Mouse (Mus musculus) lung, embryonic 14.5 days (tissue): ENCODE measurements around the gene Rtn1. TPM values are rescaled to one million over a fixed set of nuclear protein-coding genes. Genes with fewer than 3 reads are reported as not detected.

Source experiments
- ATAC-seq: fragments of 200-750 bp; cut with Nextera tagmentation; 2 replicates; pipeline ENCODE4 v1.8.0; 2017; ENCODE audit warnings: mild to moderate bottlenecking, moderate TSS enrichment, moderate library complexity; ENCODE audit not compliant: insufficient read depth
- DNase-seq: peaks from one replicate; pipeline ENCODE4 v3.0.0-alpha.2; 2015
- H3K27ac ChIP-seq: fragments of 300-500 bp; sonication (generic); 2 replicates; pipeline ENCODE4 v1.5.1; 2014; ENCODE audit warnings: low read depth, mild to moderate bottlenecking, moderate library complexity
- H3K27me3 ChIP-seq: fragments of 300-500 bp; sonication (generic); 2 replicates; pipeline ENCODE4 v1.6.1; 2014; ENCODE audit warnings: low read length, control low read depth; ENCODE audit not compliant: insufficient read depth
- H3K36me3 ChIP-seq: fragments of 300-500 bp; sonication (generic); 2 replicates; pipeline ENCODE4 v1.6.1; 2014; ENCODE audit warnings: control low read depth; ENCODE audit not compliant: insufficient read depth
- H3K4me1 ChIP-seq: fragments of 300-500 bp; sonication (generic); 2 replicates; pipeline ENCODE4 v1.6.1; 2014; ENCODE audit warnings: antibody characterized with exemption, control low read depth; ENCODE audit not compliant: insufficient read depth
- H3K4me2 ChIP-seq: fragments of 300-500 bp; sonication (generic); 2 replicates; pipeline ENCODE4 v1.6.1; 2014; ENCODE audit warnings: mild to moderate bottlenecking
- H3K4me3 ChIP-seq: fragments of 300-500 bp; sonication (generic); 2 replicates; pipeline ENCODE4 v1.5.1; 2014; ENCODE audit warnings: low read depth, low read length
- H3K9ac ChIP-seq: fragments of 300-500 bp; sonication (generic); 2 replicates; pipeline ENCODE4 v1.6.1; 2014
- H3K9me3 ChIP-seq: fragments of 300-500 bp; sonication (generic); 2 replicates; pipeline ENCODE4 v1.6.1; 2016; ENCODE audit warnings: low read depth, low read length, control low read depth
- CTCF ChIP-seq: IDR thresholded peaks from 2 replicates; pipeline ENCODE4 v1.5.1; 2016; ENCODE audit warnings: antibody characterized with exemption, low read depth
- WGBS: fragments of 180-500 bp; shearing (Covaris S2); extraction: QIAGEN DNeasy Blood & Tissue Kit; methylation state at CpG from one replicate; pipeline ENCODE4 v1.1.7; 2014; 5-methylcytosine and 5-hydroxymethylcytosine counted together
- polyA plus RNA-seq: library from polyadenylated mRNA; unstranded; fragments of >200 nt; fragmentation: Nextera tagmentation; extraction: Ambion mirVana; gene quantifications from 2 replicates; pipeline ENCODE4 v1.2.1, GENCODE M21; 2014

The Rtn1 gene
- polyA plus RNA-seq, 1 experiment from 2014 or later = 9.4 TPM

DNA sequence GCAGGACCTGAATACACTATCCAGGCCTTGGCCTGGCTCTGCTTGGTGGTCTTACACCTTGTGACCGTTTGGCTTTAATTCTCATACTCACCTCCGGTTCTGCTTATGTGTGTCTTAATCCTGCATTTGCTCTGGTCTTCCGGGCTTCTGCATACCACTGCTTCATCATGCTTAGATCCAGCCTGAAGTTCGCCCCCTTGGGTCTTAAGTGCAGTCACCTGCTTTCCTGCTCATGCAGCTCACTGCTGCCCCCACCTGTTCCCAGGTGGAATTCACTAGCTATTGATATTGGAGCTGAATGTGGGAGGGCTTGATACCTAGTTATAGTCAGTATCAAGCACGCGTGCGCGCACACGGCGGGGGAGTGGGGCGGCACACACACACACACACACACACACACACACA lies 18.9 kb upstream of the Rtn1 start:
- 19% methylated on average over 11 of the region's 11 CpGs for WGBS
- ATAC-seq = peak; percentile 41; the same call in 1 of the 2 replicates

DNA sequence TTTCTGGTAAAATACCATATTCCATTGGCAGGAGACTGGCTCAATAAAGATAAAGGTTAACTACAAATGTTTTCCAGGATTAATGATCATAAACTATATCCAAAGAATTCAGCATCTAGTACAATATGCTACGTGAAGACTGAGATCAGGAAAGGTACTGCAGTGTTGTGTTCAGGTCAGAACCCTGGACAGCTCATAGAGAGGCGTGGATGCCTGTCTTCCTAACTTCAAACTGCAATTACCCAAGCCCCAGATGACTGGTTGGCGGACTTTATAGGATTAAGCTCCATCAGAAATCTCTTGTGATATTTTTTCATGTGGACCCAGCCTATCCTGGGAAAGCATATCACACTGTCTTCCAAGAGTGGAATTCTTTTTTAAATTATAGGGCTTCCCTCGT lies 13.8 kb upstream of the Rtn1 start:
- ATAC-seq = no peak
- 38% methylated on average over 4 of the region's 4 CpGs for WGBS
- Histone ChIP-seq H3K4me1 (no peaks in the 10 kb centered on the region), H3K4me3 (no peak overlapping the region), H3K27me3 (no peaks in the 10 kb centered on the region), H3K27ac (no peak overlapping the region), H3K4me2 (no peak overlapping the region), H3K9me3 (no peaks in the 10 kb centered on the region), H3K36me3 (no peaks in the 10 kb centered on the region), H3K9ac (no peak overlapping the region)
- DNase-seq = peak; percentile 78
- TF ChIP-seq CTCF = no peak

More for the DNA sequence above, 18.9 kb upstream of the Rtn1 start:
- peak; percentile 84 for DNase-seq
- no peaks in the 10 kb centered on the region for H3K27me3 ChIP-seq
- H3K4me1 ChIP-seq = no peaks in the 10 kb centered on the region
- no peak overlapping the region for H3K9ac ChIP-seq
- H3K4me2 ChIP-seq = no peak overlapping the region
- H3K36me3 ChIP-seq = no peaks in the 10 kb centered on the region
- TF ChIP-seq CTCF = peak; percentile 88
- H3K27ac ChIP-seq = no peak overlapping the region
- no peaks in the 10 kb centered on the region for H3K9me3 ChIP-seq
- no peak overlapping the region for H3K4me3 ChIP-seq

DNA sequence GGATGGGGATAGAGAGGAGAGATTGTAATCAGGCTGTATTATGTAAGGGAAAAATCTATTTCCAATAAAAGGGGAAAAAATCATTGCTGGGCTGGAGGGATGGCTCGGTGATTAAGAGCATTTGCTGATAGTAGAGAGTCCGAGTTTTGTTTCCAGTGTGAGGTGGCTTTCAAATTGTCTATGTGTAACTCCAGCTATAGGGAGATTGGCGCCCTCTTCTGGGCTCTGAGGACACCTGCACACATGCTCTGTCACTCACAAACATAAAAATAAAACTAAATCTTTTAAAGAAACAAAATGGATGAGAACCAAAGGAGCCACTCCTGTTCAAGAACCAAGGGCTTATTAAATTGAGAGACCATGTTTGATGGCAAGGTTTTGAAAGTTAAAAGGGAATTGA lies 8.9 kb upstream of the Rtn1 start:
- no peaks in the 10 kb centered on the region for H3K4me1 ChIP-seq
- no peak for ATAC-seq
- H3K9me3 ChIP-seq = no peaks in the 10 kb centered on the region
- H3K9ac ChIP-seq = no peak overlapping the region
- peak; percentile 56 for TF ChIP-seq CTCF
- no peaks in the 10 kb centered on the region for H3K27me3 ChIP-seq
- H3K36me3 ChIP-seq = no peaks in the 10 kb centered on the region
- H3K4me2 ChIP-seq = no peak overlapping the region
- DNase-seq = peak; percentile 71
- H3K4me3 ChIP-seq = no peak overlapping the region
- 27% methylated on average over 3 of the region's 3 CpGs for WGBS
- no peak overlapping the region for H3K27ac ChIP-seq

DNA sequence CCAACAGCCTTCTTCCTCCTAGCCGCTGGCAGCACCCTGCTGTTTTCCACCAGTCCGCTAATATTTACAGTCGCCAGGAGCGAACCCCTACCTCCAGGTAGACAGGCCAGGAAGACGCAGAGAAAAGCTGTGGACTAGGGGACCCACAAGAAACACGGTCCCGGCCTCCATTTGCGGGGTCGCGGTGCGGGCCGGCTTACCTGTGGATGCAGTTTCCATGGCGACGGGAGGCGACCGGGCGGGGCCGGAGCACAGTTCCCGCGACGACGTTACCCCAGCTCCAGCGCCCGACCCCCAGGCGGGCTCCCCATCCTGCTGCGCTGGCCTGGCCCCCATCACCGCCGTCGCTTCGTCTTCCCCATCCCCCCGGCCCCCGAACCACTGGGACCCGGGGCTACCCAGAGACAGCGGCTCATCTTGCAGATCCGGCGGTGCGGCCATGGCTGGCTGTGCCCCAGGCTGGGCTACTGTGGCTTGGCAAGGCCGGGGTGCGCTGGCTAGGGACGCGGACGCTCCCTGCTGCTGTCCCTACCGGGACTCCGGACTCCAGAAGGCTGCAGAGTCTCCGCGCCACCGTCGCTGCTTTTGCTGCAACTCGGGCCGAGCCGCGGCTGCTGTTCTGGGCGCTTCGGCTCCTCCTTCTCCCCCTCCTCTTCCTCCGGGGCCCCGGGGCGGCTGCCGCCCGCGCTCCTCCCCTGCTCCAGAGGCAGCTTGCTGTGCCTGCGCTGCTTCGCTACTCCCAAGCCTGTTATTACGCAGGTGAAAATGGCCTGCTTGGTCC lies 553 bp downstream of the Rtn1 start:
- WGBS = under 1% methylated on average over 57 of the region's 63 CpGs
- no peak for TF ChIP-seq CTCF
- DNase-seq = peak; percentile 79
- Histone ChIP-seq H3K4me2 (peak overlapping the region; percentile 93), H3K27ac (no peak overlapping the region), H3K9me3 (no peaks in the 10 kb centered on the region), H3K4me3 (peak overlapping the region; percentile 71), H3K9ac (peak overlapping the region; percentile 59), H3K27me3 (peaks cover 24% of the 10 kb centered on the region), H3K4me1 (no peaks in the 10 kb centered on the region; the same call in 1 of the 2 replicates), H3K36me3 (no peaks in the 10 kb centered on the region)
- ATAC-seq = peak; percentile 88

DNA sequence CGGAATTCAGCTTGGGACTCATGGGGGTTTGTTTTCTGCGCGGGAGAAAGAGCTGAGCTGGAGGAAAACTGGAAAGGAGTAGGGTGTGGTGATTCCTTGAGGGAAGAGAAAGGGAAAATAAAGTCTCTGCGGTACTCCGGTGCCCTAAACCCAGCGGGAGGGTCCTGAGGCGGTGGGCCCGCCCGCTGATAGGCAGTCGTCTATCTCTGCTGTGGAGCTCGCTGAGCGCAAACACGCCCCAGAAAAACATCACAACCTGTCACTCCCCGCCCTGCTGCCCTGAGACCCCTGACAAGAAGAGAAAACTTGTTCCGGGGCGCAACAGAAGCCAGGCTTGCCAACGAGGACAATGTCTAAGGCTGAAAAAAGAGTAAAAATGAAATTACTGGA lies 1.1 kb downstream of the Rtn1 start:
- Histone ChIP-seq H3K9me3 (no peaks in the 10 kb centered on the region), H3K9ac (peak overlapping the region; percentile 59), H3K27me3 (peaks cover 24% of the 10 kb centered on the region), H3K36me3 (no peaks in the 10 kb centered on the region), H3K4me2 (peak overlapping the region; percentile 93), H3K4me3 (peak overlapping the region; percentile 71), H3K4me1 (no peaks in the 10 kb centered on the region; the same call in 1 of the 2 replicates), H3K27ac (no peak overlapping the region)
- under 1% methylated on average over 17 of the region's 17 CpGs for WGBS
- TF ChIP-seq CTCF = no peak
- ATAC-seq (no peak), DNase-seq (peak; percentile 24)

DNA sequence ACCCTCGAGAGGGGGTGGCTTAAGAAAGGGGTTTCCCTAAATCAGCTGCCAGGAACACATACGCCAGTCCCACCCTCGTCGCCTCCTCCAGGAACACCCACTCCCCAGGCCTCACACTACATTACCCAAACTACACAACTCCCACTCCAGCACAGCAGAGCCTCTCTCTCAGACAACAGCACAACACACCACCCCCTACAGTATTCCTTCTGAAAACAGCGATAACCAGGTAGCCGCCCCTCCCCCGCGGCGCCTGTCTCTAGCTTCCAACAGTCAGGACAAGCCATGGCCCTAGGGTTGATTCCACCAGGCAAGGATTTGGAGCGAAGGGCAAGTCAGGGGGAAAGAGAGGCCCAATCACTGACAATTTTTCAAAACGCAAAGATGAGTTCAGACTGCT lies 1.7 kb downstream of the Rtn1 start:
- Histone ChIP-seq H3K9ac (no peak overlapping the region), H3K9me3 (no peaks in the 10 kb centered on the region), H3K27ac (no peak overlapping the region), H3K4me3 (peak overlapping the region; percentile 71), H3K4me1 (no peaks in the 10 kb centered on the region; the same call in 1 of the 2 replicates), H3K27me3 (peaks cover 24% of the 10 kb centered on the region), H3K4me2 (peak overlapping the region; percentile 93), H3K36me3 (no peaks in the 10 kb centered on the region)
- WGBS = 14% methylated on average over 11 of the region's 11 CpGs
- TF ChIP-seq CTCF = no peak
- no peak for ATAC-seq
- DNase-seq = no peak

DNA sequence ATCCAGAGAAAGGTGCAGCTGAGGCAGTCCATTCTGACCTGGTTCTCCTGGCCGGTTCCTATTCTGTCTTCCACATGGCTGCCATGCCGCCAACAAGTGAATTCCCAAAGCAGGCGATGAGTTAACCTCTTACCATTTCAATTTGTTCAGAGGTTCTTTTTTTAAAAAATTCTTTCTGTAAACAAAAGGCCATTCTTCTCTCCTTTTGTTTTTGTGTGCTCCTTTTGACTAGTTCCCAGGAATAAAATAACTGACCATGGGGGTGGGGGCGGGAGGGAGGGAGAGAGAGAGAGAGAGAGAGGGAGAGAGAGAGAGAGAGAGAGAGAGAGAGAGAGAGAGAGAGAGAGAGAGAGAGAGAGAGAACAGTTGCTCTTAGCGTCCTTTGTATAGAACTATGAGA lies 3.8 kb downstream of the Rtn1 start:
- WGBS = 55% methylated on average over 5 of the region's 5 CpGs
- no peak overlapping the region for H3K9ac ChIP-seq

More for the DNA sequence above, 3.8 kb downstream of the Rtn1 start:
- no peaks in the 10 kb centered on the region for H3K9me3 ChIP-seq
- no peaks in the 10 kb centered on the region for H3K36me3 ChIP-seq
- no peak for ATAC-seq
- H3K27me3 ChIP-seq = peaks cover 24% of the 10 kb centered on the region
- no peak overlapping the region for H3K4me3 ChIP-seq
- no peak overlapping the region for H3K27ac ChIP-seq
- no peaks in the 10 kb centered on the region; the same call in 1 of the 2 replicates for H3K4me1 ChIP-seq
- DNase-seq = no peak
- H3K4me2 ChIP-seq = no peak overlapping the region
- TF ChIP-seq CTCF = no peak
